In genomic region chr19:3930262-3931057, GRCm38 (mm10) we compare ENCODE assay signal across 10 mouse cellular contexts. TPM values are rescaled to one million over a fixed set of nuclear protein-coding genes. Genes with fewer than 3 reads are reported as not detected.
DNase-seq lines count a peak whose midpoint lies in the region; ATAC-seq and TF ChIP-seq lines count a peak whose summit lies in the region.
"Had no signal": no experiment of that assay in that cellular context is flagged by ENCODE, and none has a peak within 500 bp of the region (broad histone marks: within the 10 kb centered on the region; RNA-seq: fewer than 3 reads in every experiment).

No protein-coding gene starts in this region.

- no peaks in the 10 kb centered on the region for H3K36me3 ChIP-seq in liver, adult 2 months (ENCODE audit: control insufficient read depth, insufficient read depth, low read length)
- H3K36me3 ChIP-seq in embryonic facial prominence, embryonic 15.5 days = no peaks in the 10 kb centered on the region
- H3K36me3 ChIP-seq in small intestine, adult 2 months (ENCODE audit: control insufficient read depth, insufficient read depth, low read length) = no peaks in the 10 kb centered on the region

- peak overlapping the region; percentile 12; the same call in 1 of the 2 replicates for H3K27ac ChIP-seq in cerebellum, adult 2 months (ENCODE audit: insufficient read depth, low read length)
- peak overlapping the region; percentile 9 for H3K27ac ChIP-seq in liver, adult 2 months (replicated peaks; ENCODE audit: insufficient read depth, low read depth, low read length)
- H3K27ac ChIP-seq in embryonic facial prominence, embryonic 15.5 days (replicated peaks) = peak overlapping the region; percentile 85
- peak overlapping the region; percentile 86 for H3K27ac ChIP-seq in small intestine, adult 2 months (ENCODE audit: insufficient read depth, low read depth, low read length)

- no peak for DNase-seq in cerebellum, adult 2 months
- DNase-seq in cerebellum, adult 9-10 months = no peak
- DNase-seq in liver, adult 2 months (ENCODE audit: extremely low read depth, low read depth, low spot score) = no peak
- no peak for DNase-seq in liver
- no peak for DNase-seq in adrenal gland, adult 2 months

- TF ChIP-seq CTCF in cerebellum, adult 2 months (IDR thresholded peaks at IDR 0.05; ENCODE audit: borderline replicate concordance, insufficient read depth, low read depth, low read length) = no peak
- TF ChIP-seq CTCF in liver, adult 2 months (IDR thresholded peaks at IDR 0.05; ENCODE audit: low read depth, low read length) = no peak
- TF ChIP-seq CTCF in small intestine, adult 2 months (IDR thresholded peaks at IDR 0.05; ENCODE audit: extremely low read depth, insufficient read length, insufficient replicate concordance, low read depth, low read length) = no peak

- H3K9ac ChIP-seq in liver, adult 2 months (ENCODE audit: low read depth, low read length) = no peak overlapping the region
- no peak overlapping the region for H3K9ac ChIP-seq in embryonic facial prominence, embryonic 15.5 days

- no peak overlapping the region for H3K4me2 ChIP-seq in embryonic facial prominence, embryonic 15.5 days (replicated peaks)

- peaks cover 29% of the 10 kb centered on the region for H3K4me1 ChIP-seq in cerebellum, adult 2 months (ENCODE audit: control insufficient read depth, insufficient read depth, low read length)
- peaks cover 10% of the 10 kb centered on the region; the same call in 1 of the 2 replicates for H3K4me1 ChIP-seq in liver, adult 2 months (ENCODE audit: control insufficient read depth, insufficient read depth, low read length)
- H3K4me1 ChIP-seq in embryonic facial prominence, embryonic 15.5 days = peaks cover 43% of the 10 kb centered on the region
- peaks cover 28% of the 10 kb centered on the region for H3K4me1 ChIP-seq in small intestine, adult 2 months (ENCODE audit: control insufficient read depth, insufficient read depth, insufficient read length, low read length)

- no peak for TF ChIP-seq POLR2A in cerebellum, adult 2 months (IDR thresholded peaks at IDR 0.05; ENCODE audit: borderline replicate concordance, insufficient read depth, low read length)
- TF ChIP-seq POLR2A in liver, adult 2 months (IDR thresholded peaks at IDR 0.05; ENCODE audit: extremely low read depth, insufficient read depth, low read length) = no peak
- no peak for TF ChIP-seq POLR2A in small intestine, adult 2 months (IDR thresholded peaks at IDR 0.05; ENCODE audit: low read depth, low read length)

- H3K79me2 ChIP-seq in liver, adult 2 months (ENCODE audit: control insufficient read depth, insufficient read depth, low read length) = no peaks in the 10 kb centered on the region

- ATAC-seq in embryonic facial prominence, embryonic 15.5 days (ENCODE audit: insufficient number of reproducible peaks, low FRiP score, low TSS enrichment, low read depth) = no peak
- ATAC-seq in erythroid progenitor cell, adult 5-6 weeks (replicated peaks; ENCODE audit: low FRiP score, poor library complexity, severe bottlenecking) = no peak

- 68% methylated on average over 21 of the region's 21 CpGs for WGBS in cerebellum, adult 2 months
- WGBS in liver, adult 2 months = 74% methylated on average over 21 of the region's 21 CpGs
- WGBS in embryonic facial prominence, embryonic 15.5 days = 54% methylated on average over 21 of the region's 21 CpGs
- WGBS in small intestine, adult 2 months = 67% methylated on average over 21 of the region's 21 CpGs

- H3K9me3 ChIP-seq in embryonic facial prominence, embryonic 15.5 days (replicated peaks) = no peaks in the 10 kb centered on the region

- H3K27me3 ChIP-seq in cerebellum, adult 2 months (ENCODE audit: control insufficient read depth, insufficient read depth, low read length) = no peaks in the 10 kb centered on the region
- H3K27me3 ChIP-seq in liver, adult 2 months (ENCODE audit: control insufficient read depth, insufficient read depth, low read length) = no peaks in the 10 kb centered on the region
- no peaks in the 10 kb centered on the region for H3K27me3 ChIP-seq in embryonic facial prominence, embryonic 15.5 days
- no peaks in the 10 kb centered on the region for H3K27me3 ChIP-seq in small intestine, adult 2 months (ENCODE audit: control insufficient read depth, insufficient read depth, low read length)

- no peak overlapping the region for H3K4me3 ChIP-seq in cerebellum, adult 2 months (replicated peaks; ENCODE audit: insufficient read depth, low read depth, low read length)
- no peak overlapping the region for H3K4me3 ChIP-seq in liver, adult 2 months (ENCODE audit: insufficient read depth, low read depth, low read length)
- H3K4me3 ChIP-seq in embryonic facial prominence, embryonic 15.5 days (replicated peaks) = no peak overlapping the region
- peak overlapping the region; percentile 4; the same call in 1 of the 2 replicates for H3K4me3 ChIP-seq in small intestine, adult 2 months (ENCODE audit: low read depth, low read length)

RNA-seq across cellular contexts. Expression of gene Aldh3b1, which starts 0.9 kb away (rescaled TPM):
- polyA plus RNA-seq in cerebellum, adult 2 months (2012; rRNA removed) = 7.0 and 8.0 TPM in 2 replicates
- total RNA-seq in liver, adult 2 months (2014; rRNA removed) = 2.9 and 3.3 TPM in 2 replicates
- polyA plus RNA-seq in liver, adult 2 months (2012; rRNA removed) = 1.9 and 4.0 TPM in 2 replicates
- 4.8 and 4.9 TPM in 2 replicates for polyA plus RNA-seq in embryonic facial prominence, embryonic 15.5 days (2015; fragmentation: Nextera tagmentation; extraction: Ambion mirVana)
- 32.8 and 43.0 TPM in 2 replicates for polyA plus RNA-seq in small intestine, adult 2 months (2012; rRNA removed)
- 5.4 TPM in 2 replicates for total RNA-seq in erythroid progenitor cell, adult 5-6 weeks (2015; ENCODE audit: low replicate concordance)
- 4.7 and 6.8 TPM in 2 replicates for total RNA-seq in erythroid progenitor cell, adult 5-6 weeks (2017; ENCODE audit: low replicate concordance)
- total RNA-seq in adrenal gland, adult 2 months (2021) = 100 to 1,000 TPM in 1 of 2 experiments, 10 to 100 TPM in 1; 26.6 to 136 TPM
- 115 and 188 TPM in 2 replicates for polyA plus RNA-seq in adrenal gland, adult 2 months (2012; rRNA removed)

RNA-seq across cellular contexts. Expression of gene Unc93b1, which starts 4.5 kb away (rescaled TPM):
- 14.3 and 14.5 TPM in 2 replicates for polyA plus RNA-seq in cerebellum, adult 2 months (2012; rRNA removed)
- total RNA-seq in liver, adult 2 months (2014; rRNA removed) = 41.1 and 41.5 TPM in 2 replicates
- 68.9 and 102 TPM in 2 replicates for polyA plus RNA-seq in liver, adult 2 months (2012; rRNA removed)
- polyA plus RNA-seq in embryonic facial prominence, embryonic 15.5 days (2015; fragmentation: Nextera tagmentation; extraction: Ambion mirVana) = 27.7 and 30.0 TPM in 2 replicates
- 108 and 140 TPM in 2 replicates for polyA plus RNA-seq in small intestine, adult 2 months (2012; rRNA removed)
- 28.5 and 29.3 TPM in 2 replicates for total RNA-seq in erythroid progenitor cell, adult 5-6 weeks (2015; ENCODE audit: low replicate concordance)
- total RNA-seq in erythroid progenitor cell, adult 5-6 weeks (2017; ENCODE audit: low replicate concordance) = 28.2 and 34.4 TPM in 2 replicates
- 10 to 100 TPM; 48.3 to 59.2 TPM for total RNA-seq in adrenal gland, adult 2 months (2021)
- polyA plus RNA-seq in adrenal gland, adult 2 months (2012; rRNA removed) = 180 and 186 TPM in 2 replicates

RNA-seq across cellular contexts. Expression of gene Ndufs8, which starts 17.9 kb away (rescaled TPM):
- 363 and 369 TPM in 2 replicates for polyA plus RNA-seq in cerebellum, adult 2 months (2012; rRNA removed)
- 197 and 213 TPM in 2 replicates for total RNA-seq in liver, adult 2 months (2014; rRNA removed)
- polyA plus RNA-seq in liver, adult 2 months (2012; rRNA removed) = 266 and 295 TPM in 2 replicates
- 255 and 269 TPM in 2 replicates for polyA plus RNA-seq in embryonic facial prominence, embryonic 15.5 days (2015; fragmentation: Nextera tagmentation; extraction: Ambion mirVana)
- 303 and 423 TPM in 2 replicates for polyA plus RNA-seq in small intestine, adult 2 months (2012; rRNA removed)
- total RNA-seq in erythroid progenitor cell, adult 5-6 weeks (2015; ENCODE audit: low replicate concordance) = 46.5 and 52.4 TPM in 2 replicates
- total RNA-seq in erythroid progenitor cell, adult 5-6 weeks (2017; ENCODE audit: low replicate concordance) = 24.1 and 28.5 TPM in 2 replicates
- 100 to 1,000 TPM; 376 to 380 TPM for total RNA-seq in adrenal gland, adult 2 months (2021)
- polyA plus RNA-seq in adrenal gland, adult 2 months (2012; rRNA removed) = 391 and 420 TPM in 2 replicates

RNA-seq across cellular contexts. Expression of gene Tcirg1, which starts 23.5 kb away (rescaled TPM):
- 29.9 and 32.3 TPM in 2 replicates for polyA plus RNA-seq in cerebellum, adult 2 months (2012; rRNA removed)
- 34.3 and 35.6 TPM in 2 replicates for total RNA-seq in liver, adult 2 months (2014; rRNA removed)
- polyA plus RNA-seq in liver, adult 2 months (2012; rRNA removed) = 76.3 and 123 TPM in 2 replicates
- 57.5 and 64.3 TPM in 2 replicates for polyA plus RNA-seq in embryonic facial prominence, embryonic 15.5 days (2015; fragmentation: Nextera tagmentation; extraction: Ambion mirVana)
- 107 and 148 TPM in 2 replicates for polyA plus RNA-seq in small intestine, adult 2 months (2012; rRNA removed)
- 40.0 and 51.6 TPM in 2 replicates for total RNA-seq in erythroid progenitor cell, adult 5-6 weeks (2015; ENCODE audit: low replicate concordance)
- total RNA-seq in erythroid progenitor cell, adult 5-6 weeks (2017; ENCODE audit: low replicate concordance) = 30.5 and 44.4 TPM in 2 replicates
- 10 to 100 TPM; 63.5 to 84.6 TPM for total RNA-seq in adrenal gland, adult 2 months (2021)
- polyA plus RNA-seq in adrenal gland, adult 2 months (2012; rRNA removed) = 181 and 204 TPM in 2 replicates

RNA-seq across cellular contexts. Expression of gene Aldh3b3, which starts 28.0 kb away (rescaled TPM):
- polyA plus RNA-seq in cerebellum, adult 2 months (2012; rRNA removed) = 0.11 and 0.21 TPM in 2 replicates
- 0.74 and 1.7 TPM in 2 replicates for total RNA-seq in liver, adult 2 months (2014; rRNA removed)
- 6.4 and 7.7 TPM in 2 replicates for polyA plus RNA-seq in liver, adult 2 months (2012; rRNA removed)
- polyA plus RNA-seq in embryonic facial prominence, embryonic 15.5 days (2015; fragmentation: Nextera tagmentation; extraction: Ambion mirVana) = 2.8 and 3.2 TPM in 2 replicates
- polyA plus RNA-seq in small intestine, adult 2 months (2012; rRNA removed) = not detected in 2 replicates
- total RNA-seq in erythroid progenitor cell, adult 5-6 weeks (2015; ENCODE audit: low replicate concordance) = 3.6 TPM in 1 of 2 replicates, not detected in the other
- not detected in 2 replicates for total RNA-seq in erythroid progenitor cell, adult 5-6 weeks (2017; ENCODE audit: low replicate concordance)
- under 1 TPM; 0.38 to 0.63 TPM for total RNA-seq in adrenal gland, adult 2 months (2021)
- 0.43 and 0.54 TPM in 2 replicates for polyA plus RNA-seq in adrenal gland, adult 2 months (2012; rRNA removed)
- total RNA-seq: layer of hippocampus, adult 18-20 months had no signal
- polyA plus RNA-seq: C2C12 had no signal

Comparison
In these comparisons a context has a peak if more than half of its experiments do, and no peak if none do; other contexts are left out.
1. H3K27ac ChIP-seq: peak in every context shown above with its lines; median percentile 86 in small intestine, adult 2 months; 85 in embryonic facial prominence, embryonic 15.5 days; 12 in cerebellum, adult 2 months; 9 in liver, adult 2 months.